Mouse (Mus musculus) common myeloid progenitor, adult 5-6 weeks (primary cell): ENCODE data around the gene Anxa3. TPM values are rescaled to one million over a fixed set of nuclear protein-coding genes. Genes with fewer than 3 reads are reported as not detected.
A peak's percentile ranks its signal among the peaks of the same experiment; 100 is the strongest.

Source experiments
- ATAC-seq: replicated peaks from 2 replicates; pipeline ENCODE4 v1.8.0; 2016; ENCODE audit warnings: low read depth, mild to moderate bottlenecking, moderate TSS enrichment, inconsistent platforms; ENCODE audit not compliant: poor library complexity, severe bottlenecking
- total RNA-seq: library from RNA; stranded (forward); fragments of 200-1000, 187-1606 nt; gene quantifications from 2 replicates; pipeline ENCODE4 v1.2.3, GENCODE M21; 2017

The Anxa3 gene
- 76.5 and 81.3 TPM in 2 replicates for total RNA-seq

DNA sequence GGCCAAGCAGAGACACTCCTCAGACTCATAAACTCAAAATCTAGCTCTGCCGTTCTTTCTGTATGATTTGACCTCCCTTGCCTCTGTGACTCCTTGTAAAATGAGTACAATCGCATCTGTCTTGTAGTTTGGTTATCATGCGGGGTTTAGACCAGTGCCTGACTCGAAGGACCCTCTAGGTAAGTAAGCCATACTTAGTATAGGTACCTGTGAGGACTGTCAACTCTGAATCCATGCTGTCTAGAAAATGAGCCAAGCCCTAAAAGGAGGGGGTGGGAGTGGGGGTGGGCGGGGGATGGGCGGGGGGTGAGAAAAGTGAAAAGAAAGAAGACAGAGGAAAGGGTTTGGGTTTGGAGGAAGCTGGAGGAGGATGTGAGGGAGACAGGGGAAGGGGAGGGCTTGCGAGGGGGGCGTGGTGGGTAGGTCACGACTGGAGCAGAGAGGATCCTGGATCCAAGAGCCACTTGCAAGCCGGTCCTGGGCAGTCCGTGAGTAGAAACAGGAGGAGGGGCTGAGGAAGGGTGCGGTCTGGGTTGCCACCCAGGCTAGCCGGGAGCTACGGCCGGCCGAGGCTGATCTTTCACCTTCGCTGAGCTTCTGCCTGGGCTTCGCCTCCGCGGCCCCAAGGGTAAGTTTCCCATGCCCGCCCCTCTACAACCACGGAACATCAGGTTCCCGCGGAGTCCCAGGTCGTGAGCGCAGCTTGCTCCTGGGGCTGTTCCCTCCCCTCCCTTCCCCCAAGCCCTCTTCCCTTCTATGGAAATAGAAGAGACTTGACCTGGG is at the start of gene Anxa3:
TSS of gene Anxa3 (plus strand) at position 404 of the 783 bp plus-strand sequence.
- ATAC-seq: peak; percentile 76

DNA sequence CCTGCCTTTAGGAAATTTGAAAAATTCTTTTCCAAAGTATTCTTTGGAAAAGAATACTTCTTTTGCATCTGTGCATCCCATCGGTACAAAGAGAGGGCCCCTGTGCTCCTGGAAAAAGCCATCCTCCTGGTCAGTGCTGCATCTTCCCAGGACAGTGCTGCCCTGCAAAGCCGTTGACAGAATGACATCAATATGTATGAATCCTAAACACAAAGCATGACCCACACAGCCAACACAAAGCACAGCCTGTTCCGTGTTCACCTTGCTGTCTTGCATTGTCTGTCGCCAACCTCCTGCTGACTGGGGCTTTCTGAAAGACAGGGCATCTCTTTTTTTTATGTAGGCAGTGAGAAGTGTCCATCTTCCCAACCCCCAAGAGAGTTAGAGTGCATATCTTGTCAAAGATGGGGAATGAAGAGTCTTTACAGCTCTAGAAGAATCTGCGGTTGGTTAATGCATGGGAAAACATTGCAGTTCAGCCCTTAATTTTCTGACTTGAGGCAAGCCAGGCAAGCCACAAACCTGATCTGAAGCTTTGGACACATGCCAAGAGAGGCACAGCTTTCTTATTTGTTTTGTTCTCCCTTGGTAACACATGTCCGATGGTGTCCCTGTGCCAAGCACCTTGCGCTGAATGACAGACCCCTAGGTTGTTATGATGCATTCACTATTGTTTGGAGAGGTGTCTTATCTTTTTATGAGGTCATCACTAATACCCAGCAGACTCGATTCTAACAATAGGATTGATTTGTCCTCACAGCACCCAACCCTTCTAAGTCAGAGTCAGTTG is 45.7 kb upstream of the Anxa3 start:
- ATAC-seq: no peak

DNA sequence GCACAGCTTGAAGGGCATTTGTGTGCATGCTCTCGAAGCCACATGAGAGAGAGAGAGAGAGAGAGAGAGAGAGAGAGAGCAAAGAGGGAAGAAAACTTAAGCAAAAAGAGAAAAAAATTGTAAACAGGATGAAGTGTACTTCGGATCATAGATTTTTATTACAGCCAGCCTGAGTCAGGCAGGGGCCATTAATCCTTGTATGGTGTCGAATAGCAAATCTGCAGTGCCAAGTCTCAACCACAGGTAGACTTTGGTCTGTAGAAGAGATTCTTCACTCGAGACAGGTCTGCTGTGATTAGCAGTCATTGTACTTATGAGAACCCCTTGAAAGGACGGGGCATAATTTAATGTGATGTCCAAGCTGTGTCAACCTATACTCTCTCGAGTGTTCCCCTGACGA is 35.5 kb upstream of the Anxa3 start:
- no peak for ATAC-seq

DNA sequence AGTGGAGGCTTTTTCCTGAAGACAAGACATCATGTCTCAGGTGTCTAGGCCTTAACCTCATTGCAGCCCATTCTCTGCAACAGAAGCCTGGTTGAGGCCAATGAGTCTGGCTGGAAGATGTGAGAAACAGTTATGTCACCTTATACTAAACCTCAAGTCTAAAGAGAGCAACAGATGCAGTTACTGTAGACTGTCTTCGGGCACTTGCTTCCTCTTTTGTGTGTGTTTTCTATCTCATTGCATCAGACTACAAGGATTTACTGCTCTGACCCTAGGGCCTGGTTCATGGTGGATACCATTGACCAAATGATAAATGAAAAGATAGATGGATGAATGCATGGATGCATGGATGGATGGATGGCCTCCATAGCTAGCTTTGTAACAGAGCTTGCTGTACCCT is 31.1 kb upstream of the Anxa3 start:
- ATAC-seq: peak; percentile 81

DNA sequence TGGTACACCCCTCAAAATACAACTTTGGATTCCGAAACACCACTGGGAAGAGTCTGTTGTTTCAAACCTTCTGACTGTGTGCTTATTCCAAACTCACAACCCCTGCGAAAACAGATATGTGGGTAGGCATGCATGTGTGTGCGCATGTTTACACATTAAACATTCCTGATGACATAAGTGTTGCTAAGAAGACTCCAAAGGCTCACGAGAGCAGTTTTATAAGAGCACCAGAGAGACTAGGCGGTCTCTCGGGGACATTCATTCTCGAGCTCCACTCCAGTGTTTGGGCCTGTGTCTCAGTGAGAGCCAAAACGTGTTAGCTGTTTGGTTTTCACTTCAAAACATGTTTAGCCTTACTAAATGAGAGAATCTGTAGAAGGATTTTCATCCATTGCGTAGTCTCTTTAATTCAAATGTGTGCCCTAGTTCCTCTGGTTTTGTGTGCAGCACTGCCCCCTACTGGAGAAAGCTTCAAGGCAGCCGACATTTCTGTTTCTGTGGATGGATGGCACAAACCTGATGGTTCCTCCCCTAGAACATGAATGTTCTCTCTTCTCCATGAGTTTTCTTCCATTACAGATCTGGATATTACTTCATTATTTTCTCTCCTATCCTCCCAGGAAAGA is 24.2 kb upstream of the Anxa3 start:
- peak; percentile 77 for ATAC-seq

DNA sequence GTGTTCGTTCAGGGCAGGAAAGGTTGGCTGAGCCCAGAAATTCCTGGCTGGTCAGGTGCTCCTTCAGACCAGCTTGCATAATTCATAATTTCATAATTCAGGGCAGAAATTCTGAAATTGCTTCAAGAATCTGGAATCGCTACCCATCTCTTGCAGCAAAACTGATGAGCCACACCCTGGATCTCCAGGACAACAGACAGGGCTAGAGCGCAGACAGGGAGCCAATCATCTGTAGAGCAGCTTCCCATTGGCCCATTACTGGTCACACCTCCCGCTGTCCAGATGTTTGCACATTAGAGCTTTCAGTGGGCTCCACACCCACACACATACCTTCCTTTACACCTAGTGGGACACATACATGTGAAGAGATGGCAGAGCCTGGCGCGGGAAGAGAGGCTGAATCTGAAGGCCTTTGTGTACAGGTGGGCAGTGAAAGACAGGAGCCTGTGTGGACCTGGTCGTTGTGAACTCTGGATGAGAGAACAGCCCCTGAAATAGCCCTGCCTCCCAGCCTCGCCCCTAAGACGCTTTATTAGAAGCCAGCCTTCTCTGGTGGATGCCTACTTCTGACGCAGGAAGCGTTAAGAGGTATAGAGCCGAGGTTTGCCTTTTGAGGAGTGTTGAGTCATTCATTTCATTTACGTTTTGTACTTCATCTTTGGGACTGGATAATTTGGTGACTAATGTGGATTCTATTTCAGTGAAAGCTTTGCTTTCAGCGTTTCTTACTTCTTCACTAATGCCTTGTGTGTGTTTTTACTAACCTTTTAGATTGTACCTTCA is 9.4 kb upstream of the Anxa3 start:
- no peak for ATAC-seq

DNA sequence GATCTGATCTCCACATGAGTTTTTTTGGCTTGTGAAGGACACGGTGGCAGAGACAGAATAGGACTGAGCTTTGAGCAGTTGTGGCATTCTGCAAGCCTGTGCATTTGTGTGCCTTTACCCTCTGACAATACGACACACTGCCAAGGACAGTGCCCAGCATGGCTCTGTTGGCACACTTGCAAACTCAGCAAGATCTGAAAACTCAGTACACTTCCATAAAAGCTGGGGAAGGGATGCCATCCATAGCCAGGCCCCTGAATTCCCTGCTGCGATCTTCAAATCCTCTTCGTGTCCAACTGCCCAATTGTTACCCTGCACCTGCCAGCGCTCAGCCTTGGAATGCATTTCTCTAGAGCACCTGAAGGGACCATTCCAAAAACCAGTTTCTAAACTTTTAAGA is 8.0 kb upstream of the Anxa3 start:
- ATAC-seq: no peak

DNA sequence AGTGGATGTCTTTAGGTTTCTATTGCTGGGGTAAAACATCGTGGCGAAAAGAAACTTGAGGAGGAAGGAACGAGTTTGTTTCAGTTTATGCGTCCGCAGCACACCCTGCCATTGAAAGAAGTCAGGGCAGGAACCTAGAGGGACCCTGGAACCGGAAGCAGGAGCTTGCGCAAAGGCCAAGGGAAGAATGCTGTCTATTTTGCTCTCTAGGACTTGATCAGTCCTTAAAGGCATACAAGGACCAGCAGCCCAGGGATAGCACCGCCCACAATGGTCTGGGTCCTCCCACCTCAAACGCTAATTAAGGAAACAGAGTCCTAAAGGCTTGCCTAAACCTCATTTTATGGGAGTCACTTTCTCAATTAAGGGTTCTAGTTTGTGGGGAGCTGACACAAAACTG is 717 bp upstream of the Anxa3 start:
- ATAC-seq: peak; percentile 48

DNA sequence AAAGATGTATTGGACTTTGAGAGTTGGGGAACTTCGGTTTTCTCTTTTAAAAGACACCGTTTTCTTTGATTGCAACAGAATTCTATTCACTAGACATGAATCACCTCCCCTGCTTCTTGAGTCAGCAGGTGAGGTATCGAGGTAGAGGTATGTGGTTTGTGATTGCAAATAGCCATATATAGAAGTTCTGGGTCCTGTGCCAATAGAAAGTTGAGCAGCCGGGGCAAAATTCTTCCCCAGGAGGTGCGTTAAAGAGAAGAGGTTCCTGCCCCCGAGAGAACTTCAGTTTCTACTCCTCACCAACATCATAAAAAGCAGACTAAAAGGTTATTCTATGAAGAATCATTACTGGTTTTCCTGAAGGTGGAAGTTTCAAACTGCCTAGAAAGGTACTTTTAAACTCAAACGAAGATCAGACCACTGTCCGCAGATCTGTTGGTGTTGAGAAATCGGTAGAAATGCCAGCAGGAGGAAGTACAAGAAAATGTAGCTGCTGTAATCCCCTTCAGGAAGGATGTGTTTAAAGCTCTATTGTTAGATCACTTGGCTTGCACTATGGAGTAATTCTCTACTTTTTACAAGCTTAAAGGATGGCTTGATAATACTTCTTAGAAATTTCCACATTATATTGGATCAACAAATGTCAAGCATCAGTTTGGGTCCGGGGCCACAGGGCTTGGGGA is 955 bp downstream of the Anxa3 start:
- ATAC-seq: peak; percentile 50

DNA sequence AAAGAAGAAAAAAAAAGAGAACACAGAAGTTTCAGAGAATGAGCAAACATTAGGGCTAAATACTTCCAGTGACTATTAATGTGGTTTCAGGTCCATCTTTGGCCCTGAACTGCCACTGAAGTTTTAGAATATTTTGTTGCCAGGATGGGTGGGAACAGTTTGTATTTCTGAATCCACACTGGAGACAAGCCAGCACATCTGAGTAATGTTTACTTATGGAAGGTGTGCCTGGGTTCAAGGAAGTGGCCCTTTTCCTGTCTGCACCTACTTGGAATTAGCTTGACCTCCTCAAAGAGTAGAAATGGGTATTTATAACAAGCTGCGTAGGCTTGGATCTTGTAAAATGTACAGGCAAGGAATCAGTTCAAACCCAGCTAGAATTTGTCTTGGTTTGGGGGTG is 2.6 kb downstream of the Anxa3 start:
- ATAC-seq: no peak

DNA sequence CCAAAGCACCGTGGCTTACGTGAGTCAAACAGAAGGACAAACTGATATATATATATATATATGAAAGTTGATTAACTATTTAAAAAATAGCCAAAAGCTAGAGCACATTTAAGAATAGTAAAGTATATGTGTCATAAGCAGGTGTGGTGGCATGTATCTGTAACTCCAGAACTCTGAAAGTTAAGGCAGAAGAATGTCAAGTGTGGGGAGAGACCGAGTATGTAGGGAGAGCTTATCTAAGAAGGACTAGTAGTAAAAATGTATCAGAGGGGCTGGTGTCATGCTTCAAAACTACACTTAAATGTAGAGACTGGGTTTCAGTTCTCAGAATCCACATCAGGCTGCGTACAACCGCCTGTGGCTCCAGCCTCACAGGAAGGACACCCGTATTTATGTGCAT is 4.3 kb downstream of the Anxa3 start:
- ATAC-seq: no peak

DNA sequence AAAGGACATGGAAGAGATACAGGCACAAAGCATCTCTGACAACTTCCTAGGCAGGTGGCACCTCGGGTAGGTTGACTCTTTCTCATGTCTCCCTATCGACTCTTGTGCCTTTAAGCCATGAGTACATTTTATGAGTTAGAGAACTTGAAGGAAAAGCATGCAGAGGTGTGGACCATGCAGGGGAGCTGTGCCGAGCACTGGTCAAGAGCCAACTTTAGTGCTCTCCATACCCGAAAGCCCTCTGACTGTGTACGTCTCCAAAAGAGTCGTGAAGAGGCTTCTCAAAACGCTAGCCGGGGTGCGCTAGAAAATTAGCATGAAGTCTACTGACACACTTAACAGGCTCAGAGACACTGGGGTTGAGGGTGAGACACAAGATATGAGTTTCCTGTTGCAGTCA is 6.0 kb downstream of the Anxa3 start:
- ATAC-seq: no peak

DNA sequence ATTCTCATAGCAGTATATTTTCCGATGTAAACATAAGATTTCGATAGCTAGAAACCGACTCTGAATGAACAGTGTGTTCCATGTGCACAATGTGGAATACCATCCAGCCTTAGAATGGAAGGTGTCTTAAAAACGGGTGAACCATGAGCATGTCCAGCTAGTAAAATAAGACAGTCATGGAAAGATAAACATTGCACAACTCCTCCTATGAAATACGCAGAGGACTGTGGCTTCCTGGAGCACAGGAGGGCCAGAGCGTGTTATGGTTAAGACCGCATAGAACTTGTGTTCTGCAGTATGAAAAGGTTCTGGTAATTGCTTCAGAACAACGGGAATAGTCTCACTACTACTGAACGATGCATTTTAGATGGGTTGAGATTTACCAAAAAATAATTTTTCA is 6.8 kb downstream of the Anxa3 start:
- ATAC-seq: no peak

DNA sequence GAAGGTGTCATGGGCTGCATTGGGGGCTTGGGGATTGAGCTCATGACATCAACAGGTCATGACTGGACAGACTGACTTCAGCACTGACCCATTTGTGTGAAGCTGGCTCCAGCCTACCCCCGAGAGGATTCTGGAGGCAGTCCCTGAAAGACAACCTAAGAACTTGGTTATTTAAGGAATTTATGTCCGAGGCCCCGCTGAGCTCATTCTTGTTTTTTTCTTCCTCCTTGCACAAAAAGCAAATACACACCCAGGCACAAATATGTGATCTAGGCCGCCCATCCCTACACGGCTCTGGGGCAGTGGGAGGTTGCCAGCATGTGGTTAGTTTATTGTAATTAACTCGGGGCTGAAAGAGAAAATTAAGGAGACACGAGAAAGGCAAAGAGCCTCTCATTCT is 9.0 kb downstream of the Anxa3 start:
- no peak for ATAC-seq

DNA sequence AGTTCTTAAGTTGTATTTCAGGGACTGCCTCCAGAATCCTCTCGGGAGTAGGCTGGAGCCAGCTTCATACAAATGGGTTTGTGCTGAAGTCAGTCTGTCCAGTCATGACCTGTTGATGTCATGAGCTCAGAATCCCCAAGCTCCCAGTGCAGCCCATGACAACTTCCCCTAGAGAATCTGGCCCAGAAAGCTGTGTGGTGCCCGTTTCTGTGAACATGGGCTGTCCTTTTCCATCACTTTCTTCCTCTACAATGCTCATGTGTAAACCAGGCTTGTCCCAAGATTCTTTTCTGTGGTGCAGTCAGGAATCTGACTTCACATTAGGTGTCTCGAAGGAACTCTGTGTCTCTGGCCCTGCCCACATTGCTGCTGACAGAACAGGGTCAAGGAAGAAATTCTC is 10.0 kb downstream of the Anxa3 start:
- ATAC-seq: no peak

DNA sequence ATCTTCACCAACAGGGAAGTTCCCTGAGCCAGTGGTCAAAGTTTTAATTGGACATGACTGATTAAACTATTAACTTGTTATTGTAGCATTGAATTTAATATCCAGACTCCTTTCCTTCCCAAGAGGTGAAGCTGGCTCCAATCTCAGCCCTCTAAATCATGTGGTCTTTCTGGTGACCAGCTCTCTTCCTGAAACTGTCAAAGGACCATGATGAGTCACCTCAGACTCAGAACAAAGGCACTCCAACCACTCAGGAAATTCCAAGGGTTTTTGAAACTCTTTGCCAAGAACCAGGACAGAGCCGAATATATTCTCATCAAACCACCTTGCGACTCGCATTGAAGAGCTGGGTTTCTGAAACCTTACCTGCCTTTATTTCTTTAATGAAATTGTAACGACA is 11.2 kb downstream of the Anxa3 start:
- ATAC-seq: no peak

DNA sequence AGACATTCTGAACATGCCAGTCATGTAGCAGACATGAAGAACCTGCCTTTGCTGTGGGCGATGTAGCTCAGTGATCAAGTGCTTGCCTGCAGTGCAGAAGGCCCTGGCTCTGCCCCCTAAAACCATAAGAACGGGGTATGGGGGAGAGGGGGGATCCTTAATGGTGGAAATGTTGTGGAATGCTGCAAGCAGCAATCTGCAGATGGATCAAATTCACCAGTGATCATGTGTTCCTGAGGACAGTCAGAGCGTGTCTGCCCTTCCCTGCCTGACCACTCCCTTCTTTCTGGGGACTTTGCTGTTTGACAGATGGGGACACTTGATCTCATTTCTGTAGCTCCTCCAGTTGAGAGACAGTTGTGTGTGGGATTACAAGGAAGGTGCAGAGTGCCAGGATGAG is 11.7 kb downstream of the Anxa3 start:
- no peak for ATAC-seq

DNA sequence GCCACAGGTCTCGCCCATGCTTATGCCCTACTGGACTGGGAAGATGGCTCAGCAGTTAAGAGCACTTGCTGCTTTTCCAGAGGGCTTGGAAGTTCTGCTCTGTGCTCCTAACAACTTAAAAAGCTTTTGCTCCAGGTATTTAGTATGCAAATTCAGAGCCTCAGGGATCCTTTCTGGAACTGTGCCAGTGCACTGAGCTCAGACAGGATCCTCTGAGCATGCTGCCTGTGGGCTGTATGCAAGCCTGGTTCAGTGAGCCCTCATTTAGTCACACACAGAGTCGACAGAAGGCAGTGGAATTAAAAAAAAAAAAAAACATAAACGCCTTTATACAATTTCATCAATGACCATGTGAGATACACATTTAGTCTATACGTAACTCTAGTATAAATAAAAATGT is 17.5 kb downstream of the Anxa3 start:
- no peak for ATAC-seq

DNA sequence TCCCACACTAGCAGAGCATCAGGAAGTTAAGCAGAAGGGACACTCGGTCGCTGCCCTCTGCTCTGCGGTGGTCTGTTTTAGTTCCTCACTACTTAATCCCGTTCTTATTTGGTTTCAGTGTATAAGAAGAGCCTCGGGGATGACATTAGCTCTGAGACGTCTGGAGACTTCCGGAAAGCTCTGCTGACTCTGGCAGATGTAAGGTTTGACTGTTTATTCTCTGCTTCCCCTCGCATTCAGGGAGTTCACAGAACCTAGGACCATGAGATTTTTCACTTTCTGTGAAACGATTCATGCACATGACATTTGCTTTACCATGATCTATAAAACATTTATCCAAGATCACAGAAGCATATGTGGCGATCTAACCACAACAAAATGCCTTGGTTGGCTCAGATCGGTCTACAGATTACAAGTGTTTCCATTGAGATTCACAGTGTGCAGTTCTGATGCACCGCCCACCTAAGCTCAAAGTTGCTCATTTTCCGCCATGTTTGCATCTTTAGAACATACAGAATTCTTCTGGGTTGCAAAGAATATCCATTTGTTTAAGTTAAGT is 31.7 kb downstream of the Anxa3 start:
- no peak for ATAC-seq

DNA sequence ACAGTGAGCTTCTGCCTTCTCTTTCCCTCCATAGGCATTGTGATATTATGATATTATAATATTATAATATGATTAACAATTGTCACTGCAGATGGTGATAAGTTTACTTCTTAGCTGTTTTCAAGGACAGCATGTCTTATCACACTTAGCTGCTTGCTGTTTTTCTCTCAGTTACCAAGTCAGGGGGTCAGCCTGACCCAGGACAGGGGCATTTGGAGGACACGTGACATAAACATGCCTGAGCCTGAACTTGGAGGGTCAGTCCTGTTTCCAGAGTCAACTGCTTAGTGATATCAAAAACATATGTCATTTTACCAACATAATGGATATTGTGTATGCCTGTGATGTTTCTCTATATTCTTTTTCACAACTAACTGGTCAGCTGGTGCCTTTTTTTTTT is 34.0 kb downstream of the Anxa3 start:
- ATAC-seq: no peak
